Mouse (Mus musculus) G1E (cell line): ENCODE data around the gene Ibsp. TPM values are rescaled to one million over a fixed set of nuclear protein-coding genes. Genes with fewer than 3 reads are reported as not detected.

Experiments
- ATAC-seq: 2 replicates; pipeline ENCODE4 v1.8.0; 2016; ENCODE audit warnings: mild to moderate bottlenecking; ENCODE audit not compliant: insufficient number of reproducible peaks, poor library complexity, low FRiP score, severe bottlenecking; ENCODE audit errors: extremely low read depth
- DNase-seq: peaks from one replicate; pipeline ENCODE4 v3.0.0; 2012; ENCODE audit warnings: low spot score
- H3K27me3 ChIP-seq: 2 replicates; pipeline ENCODE4 v1.6.1; 2012; ENCODE audit warnings: mild to moderate bottlenecking, low read length, inconsistent platforms; ENCODE audit not compliant: insufficient read depth
- H3K36me3 ChIP-seq: replicated peaks from 2 replicates; pipeline ENCODE3; 2012; ENCODE audit warnings: mild to moderate bottlenecking, inconsistent platforms
- H3K4me1 ChIP-seq: 2 replicates; pipeline ENCODE4 v1.6.1; 2012; ENCODE audit warnings: low read depth, low read length, inconsistent platforms, mixed read lengths; ENCODE audit not compliant: insufficient read depth
- H3K4me3 ChIP-seq: 2 replicates; pipeline ENCODE4 v1.5.1; 2012; ENCODE audit warnings: low read depth, mild to moderate bottlenecking, inconsistent platforms, low read length, moderate library complexity, mixed read lengths
- H3K9me3 ChIP-seq: replicated peaks from 2 replicates; pipeline ENCODE4 v1.6.1; 2012; ENCODE audit warnings: inconsistent platforms
- CTCF ChIP-seq: IDR thresholded peaks from 2 replicates; pipeline ENCODE4 v1.5.1; 2012; ENCODE audit warnings: low read depth, low read length, inconsistent platforms, mixed read lengths
- GATA1 ChIP-seq: IDR thresholded peaks from 2 replicates; pipeline ENCODE4 v1.6.1; 2012; ENCODE audit warnings: borderline replicate concordance, low read length, inconsistent platforms, mixed read lengths
- GATA2 ChIP-seq: IDR thresholded peaks from 2 replicates; pipeline ENCODE4 v1.6.1; 2012; ENCODE audit warnings: low read depth, low read length, inconsistent platforms, borderline replicate concordance
- POLR2AphosphoS5 ChIP-seq: IDR thresholded peaks from 2 replicates; pipeline ENCODE4 v1.6.1; 2012; ENCODE audit warnings: low read depth, low read length, inconsistent platforms; ENCODE audit not compliant: insufficient replicate concordance
- TAL1 ChIP-seq: conservative IDR thresholded peaks from 2 replicates; pipeline ENCODE4 v1.6.1; 2012; ENCODE audit warnings: low read depth, low read length, inconsistent platforms, mixed read lengths
- polyA plus RNA-seq: library from polyadenylated mRNA; stranded (reverse); fragments of >175 nt; gene quantifications from 2 replicates; pipeline ENCODE4 v1.2.3, GENCODE M21; 2012
- total RNA-seq, 2 experiments: library from RNA; stranded (forward) in 1 of 2; stranded (reverse) in 1 of 2; fragments of 200-1000 nt in 1 of 2; fragments of >200 nt in 1 of 2; fragmentation: Nextera tagmentation in 1 of 2; gene quantifications; 2 replicates each; pipeline ENCODE4 v1.2.3; 2014 to 2017

Gene Ibsp
- total RNA-seq (2014; fragmentation: Nextera tagmentation), result not detected in 2 replicates
- total RNA-seq (2017), result 0.16 TPM in 1 of 2 replicates, not detected in the other
- polyA plus RNA-seq, result not detected in 2 replicates

GRCm38 (mm10) chr5:104298994-104299393, at the start of gene Ibsp:
Ibsp (plus strand) TSS chr5:104299171.
- Histone ChIP-seq H3K9me3 (peaks cover 29% of the 10 kb centered on the region), H3K4me1 (no peaks in the 10 kb centered on the region), H3K4me3 (no peak within 1 kb of the TSS), H3K36me3 (no peaks in the 10 kb centered on the region), H3K27me3 (no peaks in the 10 kb centered on the region)
- no peak for TF ChIP-seq GATA1
- TF ChIP-seq GATA2, result no peak
- no peak for TF ChIP-seq POLR2AphosphoS5
- TF ChIP-seq CTCF, result no peak
- no peak for TF ChIP-seq TAL1
- ATAC-seq (no peak), DNase-seq (no peak)

- no peak overlapping the region for H3K4me3 ChIP-seq
- H3K27me3 ChIP-seq, result no peaks in the 10 kb centered on the region
- no peak for TF ChIP-seq GATA1
- TF ChIP-seq POLR2AphosphoS5, result no peak
- no peak for TF ChIP-seq CTCF
- no peak for TF ChIP-seq TAL1
- no peak for TF ChIP-seq GATA2
- H3K36me3 ChIP-seq, result no peaks in the 10 kb centered on the region
- no peaks in the 10 kb centered on the region for H3K4me1 ChIP-seq
- no peak for DNase-seq
- H3K9me3 ChIP-seq, result peaks cover 25% of the 10 kb centered on the region
- no peak for ATAC-seq
These were observed 47.2 kb upstream of the Ibsp start for GRCm38 (mm10) chr5:104251811-104252210.

GRCm38 (mm10) chr5:104256585-104256984, 42.4 kb upstream of the Ibsp start:
- Histone ChIP-seq H3K9me3 (peaks cover 17% of the 10 kb centered on the region), H3K27me3 (no peaks in the 10 kb centered on the region), H3K36me3 (no peaks in the 10 kb centered on the region), H3K4me1 (no peaks in the 10 kb centered on the region), H3K4me3 (no peak overlapping the region)
- no peak for ATAC-seq
- TF ChIP-seq TAL1 (no peak), POLR2AphosphoS5 (no peak), CTCF (no peak), GATA1 (no peak), GATA2 (no peak)
- DNase-seq, result no peak

GRCm38 (mm10) chr5:104261908-104262461, 37.0 kb upstream of the Ibsp start:
- Histone ChIP-seq H3K9me3 (peaks cover 22% of the 10 kb centered on the region), H3K4me3 (no peak overlapping the region), H3K4me1 (no peaks in the 10 kb centered on the region), H3K27me3 (no peaks in the 10 kb centered on the region), H3K36me3 (no peaks in the 10 kb centered on the region)
- DNase-seq (no peak), ATAC-seq (no peak)
- TF ChIP-seq CTCF (no peak), GATA1 (no peak), POLR2AphosphoS5 (no peak), GATA2 (no peak), TAL1 (no peak)

GRCm38 (mm10) chr5:104263014-104263776, 35.8 kb upstream of the Ibsp start:
- Histone ChIP-seq H3K4me1 (no peaks in the 10 kb centered on the region), H3K36me3 (no peaks in the 10 kb centered on the region), H3K4me3 (no peak overlapping the region), H3K9me3 (peaks cover 22% of the 10 kb centered on the region), H3K27me3 (no peaks in the 10 kb centered on the region)
- DNase-seq, result no peak
- ATAC-seq, result no peak; the same call in 1 of the 2 replicates
- TF ChIP-seq POLR2AphosphoS5, result no peak
- TF ChIP-seq TAL1, result no peak
- no peak for TF ChIP-seq GATA1
- TF ChIP-seq GATA2, result no peak
- TF ChIP-seq CTCF, result no peak

GRCm38 (mm10) chr5:104294201-104294600, 4.8 kb upstream of the Ibsp start:
- H3K36me3 ChIP-seq, result no peaks in the 10 kb centered on the region
- no peaks in the 10 kb centered on the region for H3K27me3 ChIP-seq
- H3K4me3 ChIP-seq, result no peak overlapping the region
- H3K4me1 ChIP-seq, result no peaks in the 10 kb centered on the region
- DNase-seq, result no peak
- H3K9me3 ChIP-seq, result peaks cover 39% of the 10 kb centered on the region
- ATAC-seq, result no peak
- TF ChIP-seq POLR2AphosphoS5 (no peak), CTCF (no peak), TAL1 (no peak), GATA1 (no peak), GATA2 (no peak)
